Mouse (Mus musculus) intestine, embryonic 16.5 days (tissue): ENCODE measurements around the gene Yap1. TPM values are rescaled to one million over a fixed set of nuclear protein-coding genes. Genes with fewer than 3 reads are reported as not detected.
A peak's percentile ranks its signal among the peaks of the same experiment; 100 is the strongest.

Experiments
- ATAC-seq: fragments of 200-750 bp; cut with Nextera tagmentation; 2 replicates; pipeline ENCODE4 v1.8.0; 2017; ENCODE audit warnings: moderate TSS enrichment, moderate library complexity
- H3K27ac ChIP-seq: fragments of 300-500 bp; sonication (generic); 2 replicates; pipeline ENCODE4 v1.5.1; 2014; ENCODE audit warnings: mild to moderate bottlenecking, low read length
- H3K27me3 ChIP-seq: fragments of 300-500 bp; sonication (generic); replicated peaks from 2 replicates; pipeline ENCODE4 v1.6.1; 2014; ENCODE audit warnings: low read length, control low read depth, mixed read lengths; ENCODE audit not compliant: control insufficient read depth, insufficient read depth
- H3K36me3 ChIP-seq: fragments of 300-500 bp; sonication (generic); 2 replicates; pipeline ENCODE4 v1.6.1; 2014; ENCODE audit warnings: low read length, control low read depth; ENCODE audit not compliant: control insufficient read depth, insufficient read depth
- H3K4me1 ChIP-seq: fragments of 300-500 bp; sonication (generic); 2 replicates; pipeline ENCODE4 v1.6.1; 2014; ENCODE audit warnings: low read length, control low read depth, mixed read lengths; ENCODE audit not compliant: control insufficient read depth, insufficient read depth
- H3K4me2 ChIP-seq: fragments of 300-500 bp; sonication (generic); 2 replicates; pipeline ENCODE4 v1.6.1; 2014; ENCODE audit warnings: low read depth, low read length, control low read depth
- H3K4me3 ChIP-seq: fragments of 300-500 bp; sonication (generic); 2 replicates; pipeline ENCODE4 v1.5.1; 2014; ENCODE audit warnings: mild to moderate bottlenecking, low read length
- H3K9ac ChIP-seq: fragments of 300-500 bp; sonication (generic); 2 replicates; pipeline ENCODE4 v1.6.1; 2014; ENCODE audit warnings: low read depth, low read length
- H3K9me3 ChIP-seq: fragments of 300-500 bp; sonication (generic); 2 replicates; pipeline ENCODE4 v1.6.1; 2016; ENCODE audit warnings: low read length, control low read depth; ENCODE audit not compliant: control insufficient read depth
- WGBS: fragments of 180-500 bp; shearing (Covaris S2); extraction: QIAGEN DNeasy Blood & Tissue Kit; methylation state at CpG from one replicate; pipeline ENCODE4 v1.1.7; 2014; 5-methylcytosine and 5-hydroxymethylcytosine counted together
- polyA plus RNA-seq: library from polyadenylated mRNA; unstranded; fragments of >200 nt; fragmentation: Nextera tagmentation; extraction: Ambion mirVana; gene quantifications from 2 replicates; pipeline ENCODE4 v1.2.1, GENCODE M21; 2015

Gene Yap1
- 13.2 and 18.3 TPM in 2 replicates for polyA plus RNA-seq

DNA sequence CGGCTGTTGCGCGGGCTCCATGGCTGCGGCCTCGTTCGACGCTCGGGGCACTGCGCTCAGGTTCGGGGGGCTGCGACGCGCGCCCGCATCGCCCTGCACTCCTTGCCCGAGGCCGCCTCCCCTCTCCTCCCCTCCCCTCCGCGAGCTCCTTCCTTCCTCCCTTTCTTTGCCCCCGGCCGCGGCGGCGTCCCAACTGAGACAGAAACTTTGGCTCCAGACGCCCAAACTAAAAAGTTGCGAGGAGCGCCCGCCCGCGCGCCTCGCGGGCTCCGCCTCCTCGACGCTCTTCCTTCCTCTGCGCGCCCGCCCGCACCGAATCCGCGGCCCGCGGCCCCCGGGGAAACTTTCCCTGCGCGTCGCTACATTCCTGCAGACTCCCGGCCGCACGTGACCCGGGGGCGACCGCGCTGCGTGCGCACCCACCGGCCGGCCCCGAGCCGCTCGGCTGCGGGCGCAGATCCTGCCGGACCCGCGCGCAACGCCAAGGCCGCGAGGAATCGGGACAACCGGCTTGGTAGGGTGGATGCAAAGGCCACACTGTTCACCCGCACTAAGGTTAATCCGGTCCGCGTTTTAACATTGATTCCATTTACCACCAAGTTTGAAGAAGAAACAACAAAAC is at the start of gene Yap1:
TSS of gene Yap1 (minus strand) at position 227 of the 622 bp plus-strand sequence.
- Histone ChIP-seq H3K36me3 (no peaks in the 10 kb centered on the region; the same call in 1 of the 2 replicates), H3K27me3 (no peaks in the 10 kb centered on the region), H3K9ac (peak within 1 kb of the TSS; percentile 98), H3K4me1 (peaks cover 14% of the 10 kb centered on the region), H3K4me3 (peak within 1 kb of the TSS; percentile 96), H3K4me2 (peak within 1 kb of the TSS; percentile 65), H3K27ac (peak within 1 kb of the TSS; percentile 97), H3K9me3 (no peaks in the 10 kb centered on the region)
- WGBS = under 1% methylated on average over 77 of the region's 79 CpGs
- peak; percentile 79 for ATAC-seq

DNA sequence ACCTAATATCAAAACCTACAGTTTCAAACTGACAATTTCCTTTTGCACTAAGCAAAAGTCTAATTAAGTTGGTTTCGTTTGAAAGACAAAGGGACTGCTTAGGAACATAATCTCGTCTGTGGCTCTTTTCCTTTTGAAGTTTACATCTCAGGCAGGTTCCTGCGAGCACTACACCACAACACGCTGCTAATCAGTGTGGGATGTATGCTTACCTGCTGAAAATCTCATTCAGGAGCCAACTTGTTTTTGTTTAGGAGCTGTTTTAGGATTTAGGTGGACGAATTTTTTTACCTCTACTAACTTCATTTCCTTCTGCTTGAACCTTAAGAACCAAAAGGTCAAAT is 38.6 kb upstream of the Yap1 start:
- no peaks in the 10 kb centered on the region for H3K36me3 ChIP-seq
- H3K9me3 ChIP-seq = no peaks in the 10 kb centered on the region
- H3K4me1 ChIP-seq = 0 out of 2 replicates have a peak, but pooled peaks cover 3% of the 10 kb centered on the region
- no peak overlapping the region for H3K27ac ChIP-seq
- peak overlapping the region; percentile 75 for H3K9ac ChIP-seq
- ATAC-seq = peak; percentile 56
- WGBS = 19% methylated on average over 5 of the region's 5 CpGs
- no peaks in the 10 kb centered on the region for H3K27me3 ChIP-seq
- H3K4me3 ChIP-seq = peak overlapping the region; percentile 68
- peak overlapping the region; percentile 66 for H3K4me2 ChIP-seq

DNA sequence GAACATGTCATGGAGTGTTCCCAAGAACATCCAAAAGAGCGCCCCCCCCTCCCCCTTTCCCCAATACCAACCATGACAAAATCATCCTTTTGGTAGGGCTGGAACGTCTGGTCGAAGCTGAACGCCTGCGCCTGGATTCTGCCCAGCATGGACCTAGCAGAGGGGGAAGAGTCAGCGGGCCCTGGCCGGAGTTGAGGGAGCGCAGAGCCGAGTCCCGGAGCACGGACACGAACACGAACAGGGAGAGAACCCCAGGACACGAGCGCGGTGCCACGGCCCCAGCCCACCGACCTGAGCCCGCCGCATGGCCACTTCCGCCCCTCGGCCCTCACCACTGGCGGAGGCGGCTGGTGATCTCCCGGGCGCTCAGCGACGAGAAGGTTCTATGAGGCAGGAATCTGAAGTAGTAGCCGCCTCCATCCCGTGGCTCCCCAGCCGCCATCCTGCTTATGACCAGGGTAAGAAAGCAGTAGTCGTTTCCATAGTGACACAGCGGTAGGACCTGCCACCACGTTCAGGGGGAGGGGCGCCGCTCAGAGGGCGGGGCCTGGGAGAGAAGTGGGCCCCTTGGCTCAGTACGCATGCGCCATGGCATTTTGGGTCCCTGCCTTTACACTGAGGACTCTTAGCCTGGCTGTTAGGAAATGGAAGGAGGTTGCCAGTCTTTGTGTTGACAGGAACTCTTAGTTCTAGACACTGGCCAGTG is 38.1 kb upstream of the Yap1 start, which contains the start of gene Cfap300:
TSS of gene Cfap300 (minus strand) at position 486 of the 706 bp plus-strand sequence.
- Histone ChIP-seq H3K4me1 (0 out of 2 replicates have a peak, but pooled peaks cover 3% of the 10 kb centered on the region), H3K9ac (peak within 1 kb of the TSS; percentile 75), H3K36me3 (no peaks in the 10 kb centered on the region), H3K27ac (peak within 1 kb of the TSS; percentile 45), H3K4me2 (peak within 1 kb of the TSS; percentile 66), H3K27me3 (no peaks in the 10 kb centered on the region), H3K4me3 (peak within 1 kb of the TSS; percentile 68), H3K9me3 (no peaks in the 10 kb centered on the region)
- 0% methylated on average over 39 of the region's 39 CpGs for WGBS
- ATAC-seq = peak; percentile 98

DNA sequence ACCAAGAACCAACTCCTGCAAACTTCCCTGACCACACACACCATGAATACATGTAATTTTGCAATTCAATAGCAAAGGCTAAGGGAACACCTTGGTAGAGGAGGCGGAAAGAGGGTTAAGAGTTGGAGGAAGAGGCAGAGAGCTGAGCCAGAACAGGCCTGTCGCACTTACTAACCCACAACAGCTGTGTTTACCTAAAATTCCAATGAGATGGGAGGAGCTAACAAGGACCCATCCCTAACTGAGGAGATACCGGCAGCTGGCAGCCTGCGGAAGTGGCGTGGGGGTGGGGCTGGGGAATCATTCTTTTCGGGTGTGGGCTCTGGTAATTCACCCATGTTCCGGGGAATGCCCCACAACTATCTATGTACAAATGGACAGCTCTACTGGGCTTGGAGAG is 31.1 kb upstream of the Yap1 start:
- Histone ChIP-seq H3K9me3 (no peaks in the 10 kb centered on the region), H3K4me3 (no peak overlapping the region), H3K27ac (no peak overlapping the region), H3K4me1 (peaks cover 14% of the 10 kb centered on the region), H3K27me3 (no peaks in the 10 kb centered on the region), H3K36me3 (no peaks in the 10 kb centered on the region), H3K4me2 (no peak overlapping the region), H3K9ac (no peak overlapping the region)
- ATAC-seq = peak; percentile 88
- WGBS = 16% methylated on average over 7 of the region's 7 CpGs

DNA sequence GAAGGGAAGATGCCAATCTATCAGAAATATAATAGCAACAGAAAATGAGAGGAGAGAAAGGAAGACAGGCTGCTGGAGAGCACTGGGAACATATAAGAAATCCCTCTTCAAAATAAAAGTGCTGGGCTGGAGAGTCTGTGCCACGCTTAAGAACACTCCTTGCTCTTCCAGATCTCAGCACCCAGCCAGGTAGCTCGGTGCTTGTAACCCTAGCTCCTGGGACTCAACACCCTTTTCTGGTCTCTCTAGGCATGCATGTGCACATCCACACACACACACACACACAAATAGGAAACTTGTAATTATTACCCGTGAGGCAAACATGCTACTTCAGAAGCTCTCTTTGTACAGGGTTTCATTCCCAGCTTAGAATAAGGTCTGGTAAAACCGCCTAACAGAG is 30.7 kb upstream of the Yap1 start:
- WGBS = 54% methylated on average over 4 of the region's 4 CpGs
- Histone ChIP-seq H3K4me3 (no peak overlapping the region), H3K9ac (no peak overlapping the region), H3K36me3 (no peaks in the 10 kb centered on the region), H3K4me1 (peaks cover 14% of the 10 kb centered on the region), H3K4me2 (no peak overlapping the region), H3K27me3 (no peaks in the 10 kb centered on the region), H3K27ac (no peak overlapping the region), H3K9me3 (no peaks in the 10 kb centered on the region)
- no peak for ATAC-seq

DNA sequence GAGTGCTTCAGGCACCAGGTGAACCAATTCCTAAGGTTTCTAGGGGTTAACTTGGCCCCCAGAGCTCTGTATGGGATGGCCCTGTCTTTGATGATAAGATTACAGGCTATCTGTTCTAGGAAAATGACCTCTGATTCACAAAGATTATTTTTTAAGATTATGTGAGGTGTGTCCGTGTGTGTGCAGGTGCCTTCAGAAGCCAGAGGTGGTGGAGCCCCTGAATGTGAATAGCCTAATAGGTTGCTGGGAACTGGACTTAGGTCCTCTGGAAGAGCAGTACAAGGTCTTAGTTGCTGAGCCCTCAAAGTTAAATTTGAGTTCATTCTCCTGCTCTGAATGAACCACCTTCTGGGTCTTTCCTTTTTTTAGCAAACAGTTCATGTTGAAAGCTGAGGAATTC is 29.7 kb upstream of the Yap1 start:
- peak; percentile 66 for ATAC-seq
- H3K4me3 ChIP-seq = no peak overlapping the region
- H3K9me3 ChIP-seq = no peaks in the 10 kb centered on the region
- H3K36me3 ChIP-seq = no peaks in the 10 kb centered on the region
- H3K4me2 ChIP-seq = no peak overlapping the region
- no peaks in the 10 kb centered on the region for H3K27me3 ChIP-seq
- H3K4me1 ChIP-seq = peaks cover 14% of the 10 kb centered on the region
- H3K9ac ChIP-seq = no peak overlapping the region
- WGBS = 73% methylated on average over 1 of the region's 1 CpGs
- H3K27ac ChIP-seq = no peak overlapping the region

DNA sequence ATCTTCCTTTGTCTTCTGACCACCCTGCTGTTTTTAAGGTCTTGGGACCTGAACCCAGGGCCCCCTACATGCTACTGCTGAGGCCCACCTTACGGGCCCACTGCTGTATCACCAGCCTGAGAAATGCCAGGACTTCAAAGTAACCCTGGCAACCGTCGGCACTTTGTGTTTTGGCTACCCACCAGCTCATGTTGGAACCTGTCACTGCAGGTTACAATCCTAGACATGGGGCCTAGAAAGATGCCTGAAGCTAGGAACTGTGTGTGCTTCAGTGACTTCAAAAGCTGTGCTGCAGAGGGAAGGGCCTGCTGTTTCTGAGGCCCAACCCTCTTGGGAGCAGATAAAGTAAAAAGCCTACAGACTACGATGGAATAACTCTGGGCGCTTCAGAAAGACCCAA is 28.5 kb upstream of the Yap1 start:
- no peak for ATAC-seq
- Histone ChIP-seq H3K4me3 (no peak overlapping the region), H3K36me3 (no peaks in the 10 kb centered on the region), H3K9me3 (no peaks in the 10 kb centered on the region), H3K27ac (no peak overlapping the region), H3K27me3 (no peaks in the 10 kb centered on the region), H3K4me2 (no peak overlapping the region), H3K9ac (no peak overlapping the region), H3K4me1 (peaks cover 14% of the 10 kb centered on the region)
- WGBS = 82% methylated on average over 5 of the region's 5 CpGs

DNA sequence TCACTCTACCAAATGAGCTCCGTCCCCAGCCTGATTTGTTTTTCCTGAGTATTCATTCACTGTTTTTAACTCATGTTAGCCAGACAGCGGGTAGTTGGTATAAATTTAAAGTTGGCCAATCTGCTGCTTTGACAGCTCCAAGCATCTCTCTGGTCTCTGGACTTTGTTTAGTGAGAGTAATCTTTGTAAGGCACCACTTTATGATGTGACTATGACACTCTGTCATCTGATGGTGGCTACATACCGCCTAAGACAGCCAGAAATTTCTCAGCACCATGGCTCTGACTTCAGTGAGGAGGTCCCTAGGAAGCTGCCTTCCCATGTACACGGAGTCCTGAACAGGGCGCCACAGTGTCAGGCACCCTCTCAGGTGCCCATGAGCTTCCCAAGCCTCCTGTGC is 14.2 kb upstream of the Yap1 start:
- no peak overlapping the region for H3K9ac ChIP-seq
- WGBS = 84% methylated on average over 5 of the region's 5 CpGs
- no peak for ATAC-seq
- no peak overlapping the region for H3K4me2 ChIP-seq
- no peaks in the 10 kb centered on the region for H3K9me3 ChIP-seq
- H3K27ac ChIP-seq = no peak overlapping the region
- H3K4me1 ChIP-seq = no peaks in the 10 kb centered on the region
- no peaks in the 10 kb centered on the region for H3K36me3 ChIP-seq
- H3K4me3 ChIP-seq = no peak overlapping the region
- H3K27me3 ChIP-seq = no peaks in the 10 kb centered on the region

DNA sequence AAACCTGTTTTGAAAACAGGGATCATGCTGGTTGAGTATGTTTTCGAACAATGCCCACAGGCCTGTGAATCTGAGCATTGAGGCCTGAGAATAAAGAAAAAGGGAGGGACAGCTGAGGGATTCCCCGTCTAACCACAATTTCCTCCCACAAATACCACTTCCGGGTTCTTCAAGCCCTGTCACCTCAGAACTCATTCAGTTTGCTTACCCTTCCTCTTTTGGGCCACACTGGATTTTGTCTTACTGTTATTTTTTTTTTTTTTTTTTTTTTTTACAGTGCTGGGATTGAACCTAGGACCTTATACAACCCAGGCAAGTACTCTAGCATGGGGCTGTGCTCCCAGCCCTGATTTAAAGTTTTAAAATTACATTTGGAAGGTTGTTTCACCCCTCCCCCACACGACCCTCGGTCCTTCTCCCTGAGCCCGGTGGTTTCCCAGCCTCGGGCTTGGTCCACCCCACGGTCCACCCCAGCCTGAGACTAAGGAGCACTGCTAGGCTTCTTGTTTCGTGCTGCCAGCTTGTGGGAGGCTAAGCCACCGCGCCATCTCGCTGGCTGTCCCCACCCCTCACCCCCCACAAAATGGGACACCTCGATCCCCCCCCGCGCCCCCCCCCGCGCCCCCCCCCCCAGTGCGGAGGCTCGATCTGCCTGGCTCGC is 13.0 kb upstream of the Yap1 start:
- Histone ChIP-seq H3K27ac (no peak overlapping the region), H3K9ac (no peak overlapping the region), H3K9me3 (no peaks in the 10 kb centered on the region), H3K4me3 (no peak overlapping the region), H3K4me2 (no peak overlapping the region), H3K4me1 (no peaks in the 10 kb centered on the region), H3K27me3 (no peaks in the 10 kb centered on the region), H3K36me3 (no peaks in the 10 kb centered on the region)
- no peak for ATAC-seq
- 59% methylated on average over 18 of the region's 20 CpGs for WGBS
